Mouse (Mus musculus): ENCODE measurements at regions not wholly inside any gene's neighbourhood (a gene's known extent, or its start where the extent isn't known, plus 50 kb on each side); places are given as distances from the start of the nearest gene placed in this dataset.

DNA sequence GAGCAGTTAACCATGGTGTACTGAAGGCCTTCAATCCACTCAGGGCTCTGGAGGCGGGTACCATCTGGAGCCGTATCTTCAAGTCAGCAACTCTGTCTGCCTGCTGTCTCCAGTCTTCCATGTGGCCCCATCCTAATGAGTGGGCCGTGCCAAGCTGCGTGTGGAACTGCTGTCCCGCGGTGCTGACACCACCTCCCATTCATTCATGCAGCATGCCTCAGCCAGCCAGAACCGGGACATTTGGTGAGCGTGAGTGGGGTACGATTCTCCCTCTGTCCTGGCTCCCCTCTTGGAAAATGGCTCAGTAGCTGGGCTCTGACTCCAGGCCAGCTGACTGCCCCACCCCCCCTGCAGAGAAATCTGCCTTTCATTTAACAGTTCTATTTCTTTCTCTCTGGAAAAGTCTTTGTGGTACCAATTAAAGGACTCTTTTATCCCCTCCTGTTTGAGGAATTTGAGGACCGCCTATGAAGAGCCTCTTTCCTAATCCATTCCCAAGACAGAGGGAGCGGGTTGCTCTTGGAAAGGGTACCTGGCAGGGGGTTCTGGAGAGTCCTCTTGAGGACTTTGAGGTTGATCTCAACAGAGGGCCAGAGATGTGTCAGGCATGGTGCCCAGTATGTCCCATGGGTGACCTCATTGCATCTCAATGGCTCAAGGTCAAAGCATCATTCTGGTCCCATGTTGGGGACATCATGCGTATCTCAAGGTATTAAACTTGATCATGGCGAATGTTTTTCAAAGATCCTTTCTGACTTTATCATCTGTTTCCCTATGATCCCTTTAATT, 55.5 kb upstream of the Brd7 start:
- no peaks in the 10 kb centered on the region for H3K36me3 ChIP-seq (replicated peaks)
- no peak for DNase-seq (ENCODE audit: low spot score)
- H3K4me1 ChIP-seq: peaks cover 11% of the 10 kb centered on the region
- H3K27me3 ChIP-seq (replicated peaks; ENCODE audit: low read depth, poor library complexity, severe bottlenecking): no peaks in the 10 kb centered on the region
- no peaks in the 10 kb centered on the region for H3K9me3 ChIP-seq
- WGBS: 50% methylated on average over 13 of the region's 13 CpGs
- no peak overlapping the region for H3K27ac ChIP-seq (replicated peaks)
- H3K4me3 ChIP-seq: no peak overlapping the region

DNA sequence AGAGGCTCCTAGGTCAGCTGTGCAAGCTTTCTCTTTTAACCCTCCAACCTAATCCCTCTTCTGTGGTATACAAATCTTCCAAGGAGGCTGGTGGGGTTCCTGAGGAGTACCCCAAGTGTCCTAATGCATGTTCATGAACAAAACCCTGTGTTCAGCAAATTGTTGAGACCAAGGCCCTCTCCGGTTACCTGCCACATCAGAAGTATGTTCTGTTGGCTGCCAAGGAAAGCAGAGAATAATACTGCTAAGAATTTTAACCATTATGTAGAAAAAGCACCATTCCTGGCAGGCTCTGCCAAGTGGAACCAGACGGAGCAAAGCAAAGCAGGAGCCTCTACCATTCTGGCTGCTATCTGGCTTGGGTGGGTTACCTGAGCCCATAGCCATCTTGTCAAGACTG, 61.3 kb upstream of the Brd7 start:
- no peak overlapping the region for H3K4me3 ChIP-seq
- H3K9me3 ChIP-seq: no peaks in the 10 kb centered on the region
- H3K27ac ChIP-seq (replicated peaks): no peak overlapping the region
- no peak for DNase-seq (ENCODE audit: low spot score)
- H3K27me3 ChIP-seq (replicated peaks; ENCODE audit: low read depth, poor library complexity, severe bottlenecking): no peaks in the 10 kb centered on the region
- 89% methylated on average over 2 of the region's 2 CpGs for WGBS
- no peaks in the 10 kb centered on the region for H3K36me3 ChIP-seq (replicated peaks)
- H3K4me1 ChIP-seq: peaks cover 3% of the 10 kb centered on the region; the same call in 1 of the 2 replicates

DNA sequence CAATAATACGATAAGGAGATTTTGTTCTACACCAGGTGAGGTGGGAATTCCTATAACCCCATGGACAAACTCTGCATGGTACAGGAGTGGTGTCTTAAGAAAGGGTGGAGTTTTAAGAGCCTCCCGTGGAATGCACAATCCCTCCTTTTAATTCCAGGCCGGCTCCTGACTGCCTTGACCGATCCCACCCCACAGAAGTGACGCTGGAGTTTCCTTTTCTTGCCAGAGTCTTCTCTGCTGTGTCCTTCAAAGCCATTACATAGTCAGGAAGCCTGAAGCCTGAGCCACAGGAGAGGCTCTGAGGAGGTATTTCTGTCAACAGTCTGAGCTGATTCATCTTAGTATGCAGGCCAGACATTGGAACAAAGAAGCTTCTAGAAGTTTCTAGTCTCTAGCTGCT, 66.6 kb upstream of the Brd7 start:
- H3K4me3 ChIP-seq: no peak overlapping the region
- peaks cover 12% of the 10 kb centered on the region for H3K4me1 ChIP-seq
- H3K9me3 ChIP-seq: no peaks in the 10 kb centered on the region
- H3K27me3 ChIP-seq (replicated peaks; ENCODE audit: low read depth, poor library complexity, severe bottlenecking): 0 out of 2 replicates have a peak, but pooled peaks cover 5% of the 10 kb centered on the region
- no peak for DNase-seq (ENCODE audit: low spot score)
- WGBS: 75% methylated on average over 5 of the region's 5 CpGs
- H3K27ac ChIP-seq (replicated peaks): no peak overlapping the region
- no peaks in the 10 kb centered on the region for H3K36me3 ChIP-seq (replicated peaks)

DNA sequence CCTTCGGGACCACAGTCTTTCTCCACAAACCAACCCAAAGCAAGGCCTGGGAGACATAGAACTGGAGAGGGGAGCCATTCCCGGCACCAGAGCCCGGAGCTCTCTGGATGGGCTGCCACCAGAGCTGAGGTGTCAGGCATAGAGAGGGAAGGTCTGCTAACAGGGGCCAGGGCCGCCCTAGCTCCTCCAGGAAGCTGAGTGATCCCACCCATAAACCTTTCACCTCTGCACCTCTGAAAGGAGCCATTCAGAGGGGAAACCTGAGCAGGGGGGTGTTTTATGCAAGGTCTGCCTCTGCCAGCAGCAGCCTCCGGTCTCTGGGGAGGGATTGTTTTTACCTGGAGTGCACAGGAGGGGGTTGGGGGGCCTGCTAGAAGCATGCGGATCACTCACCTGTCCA, 69.4 kb upstream of the Brd7 start:
- peaks cover 25% of the 10 kb centered on the region for H3K27me3 ChIP-seq (replicated peaks; ENCODE audit: low read depth, poor library complexity, severe bottlenecking)
- peaks cover 12% of the 10 kb centered on the region for H3K4me1 ChIP-seq
- no peaks in the 10 kb centered on the region for H3K36me3 ChIP-seq (replicated peaks)
- WGBS: 46% methylated on average over 6 of the region's 6 CpGs
- peak overlapping the region; percentile 54; the same call in 1 of the 2 replicates for H3K27ac ChIP-seq (replicated peaks)
- no peaks in the 10 kb centered on the region for H3K9me3 ChIP-seq
- DNase-seq (ENCODE audit: low spot score): no peak
- H3K4me3 ChIP-seq: no peak overlapping the region

DNA sequence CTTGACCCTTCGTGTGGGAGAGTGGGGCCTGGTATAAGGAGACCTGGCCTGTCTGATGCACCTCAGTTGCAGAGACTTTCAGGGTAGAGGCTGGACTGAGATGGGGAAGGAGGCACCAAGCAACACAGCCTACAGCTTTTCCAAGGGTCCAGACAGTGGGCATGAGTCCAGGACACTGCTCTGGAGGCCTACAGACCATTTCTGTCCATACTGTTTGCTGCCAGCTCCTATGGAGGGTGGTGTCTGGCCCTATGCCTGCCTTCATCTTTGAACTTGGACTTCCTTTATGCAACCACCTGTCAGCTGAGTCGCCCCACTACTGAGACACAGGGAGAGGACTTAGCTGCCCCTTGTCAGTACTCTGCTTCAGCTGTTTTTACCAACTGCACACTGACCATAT, 73.7 kb upstream of the Brd7 start:
- Histone ChIP-seq H3K4me3 (no peak overlapping the region), H3K27ac (replicated peaks) (no peak overlapping the region), H3K9me3 (no peaks in the 10 kb centered on the region), H3K36me3 (replicated peaks) (no peaks in the 10 kb centered on the region), H3K27me3 (replicated peaks; ENCODE audit: low read depth, poor library complexity, severe bottlenecking) (peaks cover 65% of the 10 kb centered on the region), H3K4me1 (peaks cover 33% of the 10 kb centered on the region)
- WGBS: 87% methylated on average over 2 of the region's 2 CpGs
- no peak for DNase-seq (ENCODE audit: low spot score)

DNA sequence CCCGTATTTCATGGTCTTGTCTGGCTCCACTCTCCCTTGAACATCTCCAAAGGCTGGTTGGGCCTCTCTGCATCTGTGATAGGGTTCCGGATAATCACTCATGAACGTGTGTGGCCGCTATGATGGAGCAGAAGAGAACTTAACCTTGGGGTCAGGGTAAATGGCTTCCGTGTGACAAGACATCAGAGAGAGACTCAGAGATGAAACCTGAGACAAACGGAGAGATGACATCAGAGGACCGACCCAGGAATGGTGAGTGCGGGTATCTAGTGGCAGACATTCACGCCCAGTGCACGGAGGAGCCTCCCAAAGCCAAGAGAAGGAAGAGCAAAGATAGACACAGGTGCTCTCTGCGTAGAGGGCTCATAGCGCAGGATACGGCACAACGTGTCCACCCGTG, 78.2 kb upstream of the Brd7 start:
- peak; percentile 52 for DNase-seq (ENCODE audit: low spot score)

DNA sequence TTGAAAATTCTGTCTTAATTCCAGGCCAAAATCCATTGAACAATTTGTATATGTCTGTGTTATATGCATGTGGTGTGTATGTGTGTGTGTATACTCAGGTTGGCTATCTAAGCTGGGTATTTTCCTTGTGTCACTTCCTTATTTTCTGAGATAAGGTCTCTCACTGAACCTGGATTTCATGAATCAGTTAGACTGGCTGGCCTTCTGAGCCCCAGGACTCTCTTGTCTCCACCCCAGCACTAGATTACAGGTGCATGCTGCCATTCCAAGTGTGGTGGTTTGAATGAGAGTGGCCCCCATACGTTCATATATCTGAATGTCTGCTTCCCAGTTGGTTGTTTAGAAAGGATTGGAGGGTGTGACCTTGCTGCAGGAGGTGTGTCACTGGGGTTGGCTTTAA, 77.8 kb upstream of the Nkd1 start:
- H3K27ac ChIP-seq (replicated peaks): no peak overlapping the region
- H3K27me3 ChIP-seq (replicated peaks; ENCODE audit: low read depth, poor library complexity, severe bottlenecking): peaks cover 53% of the 10 kb centered on the region
- WGBS: 39% methylated on average over 1 of the region's 1 CpGs
- H3K4me1 ChIP-seq: peaks cover 20% of the 10 kb centered on the region
- no peaks in the 10 kb centered on the region for H3K36me3 ChIP-seq (replicated peaks)
- H3K4me3 ChIP-seq: no peak overlapping the region
- DNase-seq (ENCODE audit: low spot score): no peak
- H3K9me3 ChIP-seq: no peaks in the 10 kb centered on the region

More for the DNA sequence above, 78.2 kb upstream of the Brd7 start:
- H3K36me3 ChIP-seq (replicated peaks): no peaks in the 10 kb centered on the region
- H3K27me3 ChIP-seq (replicated peaks; ENCODE audit: low read depth, poor library complexity, severe bottlenecking): peaks cover 65% of the 10 kb centered on the region
- H3K9me3 ChIP-seq: no peaks in the 10 kb centered on the region
- H3K27ac ChIP-seq (replicated peaks): no peak overlapping the region
- H3K4me3 ChIP-seq: no peak overlapping the region
- peaks cover 24% of the 10 kb centered on the region for H3K4me1 ChIP-seq
- 57% methylated on average over 15 of the region's 15 CpGs for WGBS

DNA sequence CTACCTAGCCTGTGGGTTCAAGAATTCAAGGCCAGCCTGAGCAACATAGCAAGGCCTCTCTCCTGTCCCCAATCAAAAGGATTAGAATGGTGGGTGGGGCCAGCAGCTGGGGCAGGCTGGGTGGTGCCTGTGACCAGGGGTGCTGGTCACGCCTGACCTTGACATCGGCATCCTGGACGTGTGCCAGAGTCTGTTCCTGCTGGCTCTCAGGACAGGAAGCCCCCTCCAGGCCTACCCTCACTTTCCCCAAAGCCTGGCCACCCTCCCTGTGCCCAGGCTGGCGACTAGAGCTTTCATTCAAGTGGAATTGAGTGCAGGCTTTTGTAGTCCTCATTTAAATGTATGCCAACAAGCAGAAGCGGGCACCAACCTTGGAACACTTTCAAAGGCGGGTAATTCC, 73.7 kb upstream of the Nkd1 start:
- H3K4me3 ChIP-seq: no peak overlapping the region
- 52% methylated on average over 6 of the region's 6 CpGs for WGBS
- H3K9me3 ChIP-seq: no peaks in the 10 kb centered on the region
- H3K27ac ChIP-seq (replicated peaks): peak overlapping the region; percentile 1; the same call in 1 of the 2 replicates
- DNase-seq (ENCODE audit: low spot score): no peak
- peaks cover 31% of the 10 kb centered on the region for H3K4me1 ChIP-seq
- no peaks in the 10 kb centered on the region for H3K36me3 ChIP-seq (replicated peaks)
- H3K27me3 ChIP-seq (replicated peaks; ENCODE audit: low read depth, poor library complexity, severe bottlenecking): peaks cover 60% of the 10 kb centered on the region

DNA sequence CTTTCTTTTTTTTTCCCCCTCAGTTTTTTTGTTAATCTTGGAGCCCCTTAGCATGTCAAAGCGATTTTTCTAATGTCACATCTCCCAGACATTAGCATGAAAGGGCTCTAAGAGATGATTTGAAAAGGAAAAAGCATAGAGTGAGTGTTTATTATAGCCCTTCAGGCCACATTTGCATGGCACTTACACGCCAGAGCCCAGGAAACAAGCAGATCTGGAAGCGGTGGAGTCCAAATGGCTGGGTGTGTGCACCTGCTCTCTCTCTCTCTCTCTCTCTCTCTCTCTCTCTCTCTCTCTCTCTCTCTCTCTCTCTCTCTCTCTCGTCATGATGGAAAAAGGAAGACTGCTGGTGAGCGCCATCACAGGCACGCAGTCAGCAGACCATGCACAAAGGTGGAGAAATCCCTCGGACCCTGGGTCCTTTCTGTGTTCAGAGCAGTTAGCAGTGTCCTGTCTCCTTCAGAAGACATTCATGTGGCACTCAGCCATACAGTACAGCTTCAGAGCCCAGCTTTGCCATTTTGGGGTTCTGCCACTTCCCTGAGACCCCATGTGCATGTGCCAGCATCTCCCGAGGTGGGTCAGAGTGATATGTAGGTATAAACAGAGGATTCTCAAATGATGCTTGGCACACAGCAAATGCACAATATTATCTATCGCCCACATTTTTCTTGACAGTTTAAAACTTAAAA, 73.2 kb upstream of the Nkd1 start:
- 84% methylated on average over 9 of the region's 9 CpGs for WGBS
- no peak overlapping the region for H3K27ac ChIP-seq (replicated peaks)
- DNase-seq (ENCODE audit: low spot score): no peak
- H3K27me3 ChIP-seq (replicated peaks; ENCODE audit: low read depth, poor library complexity, severe bottlenecking): peaks cover 66% of the 10 kb centered on the region
- no peaks in the 10 kb centered on the region for H3K36me3 ChIP-seq (replicated peaks)
- peaks cover 37% of the 10 kb centered on the region for H3K4me1 ChIP-seq
- no peaks in the 10 kb centered on the region for H3K9me3 ChIP-seq
- H3K4me3 ChIP-seq: no peak overlapping the region

DNA sequence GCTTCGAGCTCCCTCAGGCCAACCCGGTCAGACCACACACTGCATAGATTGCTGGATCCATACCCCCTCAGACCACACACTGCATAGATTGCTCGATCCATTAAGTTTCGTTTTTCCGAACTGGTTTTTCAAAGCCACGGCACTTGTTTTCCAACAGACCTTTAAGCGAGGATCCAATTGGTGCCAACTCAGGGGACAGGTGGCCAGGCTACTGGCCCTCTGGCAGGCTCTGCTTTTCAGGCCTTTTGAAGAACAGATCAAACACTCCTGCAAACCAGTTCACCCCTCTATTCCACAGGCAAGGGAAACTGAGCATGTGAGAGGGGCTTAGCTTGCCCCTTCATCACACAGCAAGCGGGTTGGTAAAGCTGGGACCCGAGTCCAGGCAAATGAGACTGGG, 72.2 kb upstream of the Nkd1 start:
- H3K27ac ChIP-seq (replicated peaks): no peak overlapping the region
- peaks cover 46% of the 10 kb centered on the region for H3K4me1 ChIP-seq
- H3K36me3 ChIP-seq (replicated peaks): no peaks in the 10 kb centered on the region
- H3K9me3 ChIP-seq: no peaks in the 10 kb centered on the region
- DNase-seq (ENCODE audit: low spot score): no peak
- WGBS: 85% methylated on average over 9 of the region's 9 CpGs
- no peak overlapping the region for H3K4me3 ChIP-seq
- peaks cover 76% of the 10 kb centered on the region for H3K27me3 ChIP-seq (replicated peaks; ENCODE audit: low read depth, poor library complexity, severe bottlenecking)

DNA sequence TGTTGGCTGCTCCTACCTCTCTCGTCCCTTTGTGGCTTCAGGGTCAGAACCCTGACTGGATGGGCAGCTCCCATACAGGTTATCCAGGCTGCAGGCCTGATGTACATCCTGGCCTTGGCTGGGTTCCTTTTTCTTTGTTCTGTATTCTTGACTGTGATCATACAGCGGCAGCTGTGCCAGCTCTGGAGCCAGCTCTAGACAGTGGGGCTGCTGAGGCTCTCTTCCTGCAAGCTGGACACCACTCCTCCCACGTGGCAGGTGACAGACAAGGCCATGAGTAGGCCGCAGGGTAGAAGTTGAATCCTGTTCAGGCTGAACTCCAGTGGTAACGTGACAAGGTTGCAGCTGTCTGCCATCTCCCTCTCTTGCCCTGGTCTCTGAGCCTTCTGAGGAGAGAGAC, 71.6 kb upstream of the Nkd1 start:
- 77% methylated on average over 5 of the region's 5 CpGs for WGBS
- no peaks in the 10 kb centered on the region for H3K36me3 ChIP-seq (replicated peaks)
- no peak overlapping the region; the same call in 1 of the 2 replicates for H3K27ac ChIP-seq (replicated peaks)
- H3K9me3 ChIP-seq: no peaks in the 10 kb centered on the region
- H3K27me3 ChIP-seq (replicated peaks; ENCODE audit: low read depth, poor library complexity, severe bottlenecking): peaks cover 81% of the 10 kb centered on the region
- no peak overlapping the region for H3K4me3 ChIP-seq
- no peak for DNase-seq (ENCODE audit: low spot score)
- H3K4me1 ChIP-seq: peaks cover 51% of the 10 kb centered on the region

DNA sequence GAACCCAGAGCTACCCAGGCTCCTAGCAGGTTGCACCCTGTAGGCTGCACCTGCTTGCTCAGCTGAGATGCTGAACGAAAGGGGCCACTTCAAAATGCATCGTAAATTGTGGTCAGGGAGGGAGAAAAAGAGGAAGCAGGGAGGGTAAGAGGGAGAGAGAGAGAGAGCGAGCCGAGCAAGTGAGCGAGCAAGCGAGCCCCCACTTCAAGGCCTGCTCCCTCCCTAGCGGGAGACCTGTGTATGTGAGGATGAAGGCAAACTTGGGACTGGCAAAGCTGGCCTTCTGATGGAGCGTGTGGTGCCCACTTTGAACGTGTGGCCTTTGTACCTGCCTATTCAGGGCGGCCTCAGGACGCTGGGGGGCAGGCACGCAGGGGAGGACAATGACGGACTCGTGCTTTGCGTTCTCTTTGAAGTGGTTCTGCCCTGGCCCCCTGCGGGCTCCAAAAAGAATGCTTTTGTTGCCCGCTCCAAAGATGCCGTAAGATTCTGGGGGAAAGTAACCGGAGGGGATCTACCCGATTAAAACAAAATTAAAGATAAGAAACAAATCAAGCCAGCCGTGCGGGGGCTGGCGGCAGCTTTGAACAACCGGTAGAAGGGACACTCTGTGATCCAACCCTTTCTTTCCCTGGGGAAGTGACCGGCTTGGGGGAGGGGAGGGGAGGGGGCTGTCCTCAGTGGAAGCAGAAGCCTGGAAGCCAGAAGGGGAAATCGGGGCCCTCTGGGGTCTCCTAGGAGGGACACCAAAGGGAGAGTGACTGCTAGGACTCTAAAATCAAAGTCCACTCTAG, 70.1 kb upstream of the Nkd1 start:
- 1% methylated on average over 26 of the region's 26 CpGs for WGBS
- Histone ChIP-seq H3K36me3 (replicated peaks) (no peaks in the 10 kb centered on the region), H3K27me3 (replicated peaks; ENCODE audit: low read depth, poor library complexity, severe bottlenecking) (peaks cover 96% of the 10 kb centered on the region), H3K4me3 (peak overlapping the region; percentile 36), H3K4me1 (peaks cover 66% of the 10 kb centered on the region), H3K27ac (replicated peaks) (peak overlapping the region; percentile 65), H3K9me3 (0 out of 2 replicates have a peak, but pooled peaks cover under 1% of the 10 kb centered on the region)
- DNase-seq (ENCODE audit: low spot score): peak; percentile 39

Data from embryonic facial prominence, embryonic 10.5 days (tissue).